Mouse (Mus musculus) left cerebral cortex, postnatal 10 days (tissue): Measurements from ENCODE around the gene Fn3krp. TPM values are rescaled to one million over a fixed set of nuclear protein-coding genes. Genes with fewer than 3 reads are reported as not detected.

ENCODE experiments used
- DNase-seq, 2 experiments: peaks; one replicate each; pipeline ENCODE4 v3.0.0; 2021 to 2022; ENCODE audit warnings: low spot score in 2 of 2, mixed read lengths in 1 of 2; ENCODE audit errors: extremely low spot score in 1 of 2
- intact Hi-C: fragments of 180-260 bp; cut with DNase I; formaldehyde crosslinking; loops from one replicate; pipeline ENCODE4 v1.15.1; 2025
- microRNA-seq: library from miRNA; unstranded; fragments of <30 nt; microRNA quantifications from one replicate; pipeline ENCODE4 v1.2.0, GENCODE M21; 2022
- total RNA-seq, 2 experiments: library from RNA; stranded (reverse); gene quantifications; 2 replicates each; pipeline ENCODE4 v1.2.3; 2021

Fn3krp gene
- total RNA-seq, 2 experiments from 2014 or later = 21.7 to 21.9 TPM

GRCm38 (mm10) chr11:121437236-121437635 lies 16.0 kb downstream of the Fn3krp start:
- no peak for DNase-seq
- intact Hi-C loops = no loop called here

- intact Hi-C loops = no loop called here
- no peak for DNase-seq
Observed at GRCm38 (mm10) chr11:121439686-121440292, 18.6 kb downstream of the Fn3krp start.

GRCm38 (mm10) chr11:121441653-121442052 lies 20.5 kb downstream of the Fn3krp start:
- intact Hi-C loops = no loop called here
- DNase-seq = no peak

- DNase-seq = no peak
- intact Hi-C loops = no loop called here
Observed at GRCm38 (mm10) chr11:121442076-121442475, 20.9 kb downstream of the Fn3krp start.

- no peak for DNase-seq
- intact Hi-C loops = no loop called here
Observed at GRCm38 (mm10) chr11:121451216-121451726, 30.1 kb downstream of the Fn3krp start.

- peak; percentile 94 to 96 for DNase-seq
- intact Hi-C loops = no loop called here
Observed at GRCm38 (mm10) chr11:121451753-121452635, 30.8 kb downstream of the Fn3krp start, which contains the start of gene Tbcd. TSS of gene Tbcd (plus strand) at chr11:121451949.

GRCm38 (mm10) chr11:121457874-121458273 lies 36.7 kb downstream of the Fn3krp start:
- DNase-seq = no peak
- intact Hi-C loops = no loop called here

- intact Hi-C loops = no loop called here
- no peak for DNase-seq
Observed at GRCm38 (mm10) chr11:121467408-121467807, 46.2 kb downstream of the Fn3krp start.

GRCm38 (mm10) chr11:121474831-121475230 lies 53.6 kb downstream of the Fn3krp start:
- intact Hi-C loops = loop anchor here (5.0 kb wide), 2 partner anchors 132 to 332 kb away; no protein-coding TSS in a partner anchor

GRCm38 (mm10) chr11:121475699-121476415 lies 54.7 kb downstream of the Fn3krp start:
- intact Hi-C loops = loop anchor here (5.0 kb wide), 2 partner anchors 131 to 331 kb away; no protein-coding TSS in a partner anchor
- peak; percentile 64 to 85 for DNase-seq

More at GRCm38 (mm10) chr11:121474831-121475230, 53.6 kb downstream of the Fn3krp start:
- no peak for DNase-seq

- DNase-seq = no peak
- intact Hi-C loops = loop anchor here (5.0 kb wide), 2 partner anchors 128 to 328 kb away; no protein-coding TSS in a partner anchor
Observed at GRCm38 (mm10) chr11:121479476-121480203, 58.4 kb downstream of the Fn3krp start.

Small RNAs within 50 kb of the gene (microRNA-seq; reads per million reads assigned to microRNA genes)
- gene Mir7236 = not detected

Other genes starting within 250 kb of the Fn3krp start
- gene Hexdc, start 217.0 kb upstream of the Fn3krp start, total RNA-seq = 10 to 100 TPM; 41.0 to 42.7 TPM
- gene Ogfod3, start 216.7 kb upstream of the Fn3krp start, total RNA-seq = 1 to 10 TPM; 7.4 to 9.2 TPM
- 10 to 100 TPM; 22.8 to 24.7 TPM for gene Cybc1, start 192.1 kb upstream of the Fn3krp start, total RNA-seq
- 10 to 100 TPM; 67.6 to 80.3 TPM for gene Narf, start 184.1 kb upstream of the Fn3krp start, total RNA-seq
- gene Foxk2, start 161.4 kb upstream of the Fn3krp start, total RNA-seq = 100 to 1,000 TPM; 118 to 121 TPM
- 10 to 100 TPM; 54.0 to 60.0 TPM for gene Wdr45b, start 67.0 kb upstream of the Fn3krp start, total RNA-seq
- 10 to 100 TPM; 31.5 to 35.0 TPM for gene Rab40b, start 33.1 kb upstream of the Fn3krp start, total RNA-seq
- gene Fn3k, start 13.5 kb downstream of the Fn3krp start, total RNA-seq = 10 to 100 TPM; 16.0 to 19.0 TPM
- gene Tbcd, start 30.5 kb downstream of the Fn3krp start, total RNA-seq = 10 to 100 TPM; 57.4 to 57.9 TPM
- not detected for gene Zfp750, start 97.9 kb downstream of the Fn3krp start, total RNA-seq